Mouse (Mus musculus): ENCODE data around the gene Dzip1. TPM values are rescaled to one million over a fixed set of nuclear protein-coding genes. Genes with fewer than 3 reads are reported as not detected.
A peak's percentile ranks its signal among the peaks of the same experiment; 100 is the strongest.

Gene Dzip1
- polyA plus RNA-seq, 1 experiment from 2014 or later: 20.1 TPM

GRCm38 (mm10) chr14:118864905-118865304 lies 60.4 kb downstream of the Dzip1 start:
- ATAC-seq (replicated peaks; ENCODE audit: low FRiP score): no peak
- Histone ChIP-seq H3K4me2 (no peak overlapping the region), H3K9me3 (replicated peaks) (no peaks in the 10 kb centered on the region), H3K36me3 (no peaks in the 10 kb centered on the region), H3K27ac (no peak overlapping the region), H3K4me3 (replicated peaks) (no peak overlapping the region), H3K27me3 (0 out of 2 replicates have a peak, but pooled peaks cover 10% of the 10 kb centered on the region), H3K4me1 (peaks cover 6% of the 10 kb centered on the region; the same call in 1 of the 2 replicates), H3K9ac (no peak overlapping the region)
- 53% methylated on average over 4 of the region's 4 CpGs for WGBS

- no peak for ATAC-seq (replicated peaks; ENCODE audit: low FRiP score)
- WGBS: 62% methylated on average over 7 of the region's 7 CpGs
These were observed 63.0 kb downstream of the Dzip1 start for GRCm38 (mm10) chr14:118862253-118862652.

GRCm38 (mm10) chr14:118858318-118858717 lies 66.9 kb downstream of the Dzip1 start:
- H3K4me3 ChIP-seq (replicated peaks): no peak overlapping the region
- peaks cover 33% of the 10 kb centered on the region for H3K27me3 ChIP-seq
- H3K4me1 ChIP-seq: peaks cover 35% of the 10 kb centered on the region
- H3K9ac ChIP-seq: no peak overlapping the region
- no peak overlapping the region for H3K27ac ChIP-seq
- no peaks in the 10 kb centered on the region for H3K9me3 ChIP-seq (replicated peaks)
- 22% methylated on average over 6 of the region's 6 CpGs for WGBS
- no peaks in the 10 kb centered on the region for H3K36me3 ChIP-seq
- ATAC-seq (replicated peaks; ENCODE audit: low FRiP score): no peak
- no peak overlapping the region for H3K4me2 ChIP-seq

More at GRCm38 (mm10) chr14:118862253-118862652, 63.0 kb downstream of the Dzip1 start:
- H3K27me3 ChIP-seq: peaks cover 19% of the 10 kb centered on the region; the same call in 1 of the 2 replicates
- peaks cover 17% of the 10 kb centered on the region for H3K4me1 ChIP-seq
- no peak overlapping the region for H3K4me3 ChIP-seq (replicated peaks)
- H3K27ac ChIP-seq: no peak overlapping the region
- no peak overlapping the region for H3K9ac ChIP-seq
- no peak overlapping the region for H3K4me2 ChIP-seq
- H3K36me3 ChIP-seq: no peaks in the 10 kb centered on the region
- H3K9me3 ChIP-seq (replicated peaks): no peaks in the 10 kb centered on the region

- Histone ChIP-seq H3K36me3 (no peaks in the 10 kb centered on the region), H3K9ac (no peak overlapping the region), H3K27ac (no peak overlapping the region), H3K4me3 (replicated peaks) (no peak overlapping the region), H3K27me3 (peaks cover 42% of the 10 kb centered on the region), H3K4me2 (no peak overlapping the region), H3K9me3 (replicated peaks) (no peaks in the 10 kb centered on the region), H3K4me1 (peaks cover 33% of the 10 kb centered on the region)
- 80% methylated on average over 6 of the region's 6 CpGs for WGBS
- ATAC-seq (replicated peaks; ENCODE audit: low FRiP score): no peak
These were observed 68.7 kb downstream of the Dzip1 start for GRCm38 (mm10) chr14:118856563-118856962.

GRCm38 (mm10) chr14:118855141-118855800 lies 70.0 kb downstream of the Dzip1 start:
- 2% methylated on average over 28 of the region's 28 CpGs for WGBS
- Histone ChIP-seq H3K4me3 (replicated peaks) (peak overlapping the region; percentile 55), H3K9me3 (replicated peaks) (no peaks in the 10 kb centered on the region), H3K4me2 (peak overlapping the region; percentile 94), H3K4me1 (peaks cover 30% of the 10 kb centered on the region), H3K9ac (peak overlapping the region; percentile 41), H3K27ac (no peak overlapping the region), H3K27me3 (peaks cover 42% of the 10 kb centered on the region), H3K36me3 (no peaks in the 10 kb centered on the region)
- ATAC-seq (replicated peaks; ENCODE audit: low FRiP score): peak; percentile 50

- H3K27ac ChIP-seq: no peak overlapping the region
- H3K4me3 ChIP-seq (replicated peaks): peak overlapping the region; percentile 55
- peak overlapping the region; percentile 94 for H3K4me2 ChIP-seq
- ATAC-seq (replicated peaks; ENCODE audit: low FRiP score): peak; percentile 80
- H3K4me1 ChIP-seq: peaks cover 30% of the 10 kb centered on the region
- H3K27me3 ChIP-seq: peaks cover 42% of the 10 kb centered on the region
- peak overlapping the region; percentile 41 for H3K9ac ChIP-seq
- 2% methylated on average over 48 of the region's 48 CpGs for WGBS
- no peaks in the 10 kb centered on the region for H3K36me3 ChIP-seq
- H3K9me3 ChIP-seq (replicated peaks): no peaks in the 10 kb centered on the region
These were observed 70.7 kb downstream of the Dzip1 start for GRCm38 (mm10) chr14:118854371-118855114.

GRCm38 (mm10) chr14:118851496-118852107 lies 73.7 kb downstream of the Dzip1 start:
- H3K36me3 ChIP-seq: no peaks in the 10 kb centered on the region
- no peak overlapping the region for H3K4me3 ChIP-seq (replicated peaks)
- no peak overlapping the region for H3K27ac ChIP-seq
- peaks cover 27% of the 10 kb centered on the region for H3K27me3 ChIP-seq
- no peak overlapping the region for H3K4me2 ChIP-seq
- no peaks in the 10 kb centered on the region for H3K9me3 ChIP-seq (replicated peaks)
- WGBS: 27% methylated on average over 6 of the region's 6 CpGs
- no peak for ATAC-seq (replicated peaks; ENCODE audit: low FRiP score)
- H3K4me1 ChIP-seq: peaks cover 17% of the 10 kb centered on the region
- no peak overlapping the region for H3K9ac ChIP-seq

GRCm38 (mm10) chr14:118850696-118851035 lies 74.6 kb downstream of the Dzip1 start:
- Histone ChIP-seq H3K27me3 (peaks cover 20% of the 10 kb centered on the region), H3K4me3 (replicated peaks) (no peak overlapping the region), H3K4me1 (peaks cover 17% of the 10 kb centered on the region), H3K4me2 (no peak overlapping the region), H3K36me3 (no peaks in the 10 kb centered on the region), H3K27ac (no peak overlapping the region), H3K9me3 (replicated peaks) (no peaks in the 10 kb centered on the region), H3K9ac (no peak overlapping the region)
- WGBS: 46% methylated on average over 4 of the region's 4 CpGs
- ATAC-seq (replicated peaks; ENCODE audit: low FRiP score): no peak

- no peak overlapping the region for H3K4me2 ChIP-seq
- H3K9me3 ChIP-seq (replicated peaks): no peaks in the 10 kb centered on the region
- no peaks in the 10 kb centered on the region for H3K36me3 ChIP-seq
- peaks cover 16% of the 10 kb centered on the region for H3K27me3 ChIP-seq
- no peak overlapping the region for H3K9ac ChIP-seq
- H3K27ac ChIP-seq: no peak overlapping the region
- no peak overlapping the region for H3K4me3 ChIP-seq (replicated peaks)
- no peak for ATAC-seq (replicated peaks; ENCODE audit: low FRiP score)
- H3K4me1 ChIP-seq: peaks cover 13% of the 10 kb centered on the region
- 75% methylated on average over 11 of the region's 11 CpGs for WGBS
These were observed 75.1 kb downstream of the Dzip1 start for GRCm38 (mm10) chr14:118850011-118850695.

- H3K4me1 ChIP-seq: no peaks in the 10 kb centered on the region
- no peak for ATAC-seq (replicated peaks; ENCODE audit: low FRiP score)
- peaks cover 9% of the 10 kb centered on the region; the same call in 1 of the 2 replicates for H3K27me3 ChIP-seq
- no peaks in the 10 kb centered on the region for H3K9me3 ChIP-seq (replicated peaks)
- no peak overlapping the region for H3K4me2 ChIP-seq
- no peaks in the 10 kb centered on the region for H3K36me3 ChIP-seq
- no peak overlapping the region for H3K4me3 ChIP-seq (replicated peaks)
- no peak overlapping the region for H3K27ac ChIP-seq
- H3K9ac ChIP-seq: no peak overlapping the region
- WGBS: 72% methylated on average over 7 of the region's 7 CpGs
These were observed 77.1 kb downstream of the Dzip1 start for GRCm38 (mm10) chr14:118848171-118848570.

GRCm38 (mm10) chr14:118846834-118847233 lies 78.4 kb downstream of the Dzip1 start:
- H3K36me3 ChIP-seq: no peaks in the 10 kb centered on the region
- H3K9me3 ChIP-seq (replicated peaks): no peaks in the 10 kb centered on the region
- H3K4me3 ChIP-seq (replicated peaks): no peak overlapping the region
- no peak overlapping the region for H3K9ac ChIP-seq
- H3K27me3 ChIP-seq: no peaks in the 10 kb centered on the region
- 95% methylated on average over 10 of the region's 10 CpGs for WGBS
- no peak overlapping the region for H3K4me2 ChIP-seq
- ATAC-seq (replicated peaks; ENCODE audit: low FRiP score): no peak
- no peaks in the 10 kb centered on the region for H3K4me1 ChIP-seq
- H3K27ac ChIP-seq: no peak overlapping the region

GRCm38 (mm10) chr14:118842353-118842752 lies 82.9 kb downstream of the Dzip1 start:
- WGBS: 90% methylated on average over 3 of the region's 3 CpGs
- Histone ChIP-seq H3K27ac (no peak overlapping the region), H3K4me3 (replicated peaks) (no peak overlapping the region), H3K4me2 (no peak overlapping the region), H3K27me3 (no peaks in the 10 kb centered on the region), H3K9me3 (replicated peaks) (no peaks in the 10 kb centered on the region), H3K36me3 (no peaks in the 10 kb centered on the region), H3K4me1 (peaks cover 5% of the 10 kb centered on the region; the same call in 1 of the 2 replicates), H3K9ac (no peak overlapping the region)
- ATAC-seq (replicated peaks; ENCODE audit: low FRiP score): no peak
